Mouse (Mus musculus): ENCODE data around the gene Gm10024. TPM values are rescaled to one million over a fixed set of nuclear protein-coding genes. Genes with fewer than 3 reads are reported as not detected.
"Not testable (repeated sequence)": the region's sequence is repeated elsewhere in the genome, so short reads cannot be mapped to it uniquely, and the experiment has no call there.

Gm10024 gene
- polyA plus RNA-seq, 1 experiment from 2014 or later, result 0.27 TPM

DNA sequence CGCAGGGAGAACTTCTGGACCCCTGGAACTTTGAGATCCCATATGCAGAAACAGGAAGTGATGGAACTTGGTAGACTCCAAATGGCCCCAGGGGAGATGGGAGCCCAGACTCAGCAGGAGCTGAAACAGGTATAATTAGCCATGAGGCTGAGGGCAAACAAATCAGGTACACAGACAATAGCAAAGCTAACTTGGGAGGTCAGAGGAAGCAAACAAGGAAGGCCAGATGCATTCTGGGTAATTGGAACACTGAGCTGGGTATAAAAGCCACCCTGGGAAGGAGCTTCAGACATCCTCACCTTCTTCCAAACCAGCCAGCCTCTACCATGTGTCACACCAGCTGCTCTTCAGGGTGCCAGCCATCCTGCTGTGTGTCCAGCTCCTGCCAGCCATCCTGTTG lies 9.0 kb downstream of the Gm10024 start, which contains the start of gene Krtap12-1:
Gene Krtap12-1 (plus strand): TSS at position 301 of the 400 bp plus-strand sequence.
- H3K4me2 ChIP-seq (ENCODE audit: low read depth, low read length); H3K27me3 ChIP-seq (ENCODE audit: control insufficient read depth, insufficient read depth, low read length); H3K4me1 ChIP-seq (ENCODE audit: control insufficient read depth, insufficient read depth, low read length); H3K4me3 ChIP-seq (replicated peaks; ENCODE audit: low read length); H3K9ac ChIP-seq (ENCODE audit: low read length); H3K9me3 ChIP-seq (replicated peaks; ENCODE audit: control insufficient read depth, low read length); ATAC-seq (ENCODE audit: insufficient read depth, low FRiP score); H3K27ac ChIP-seq (ENCODE audit: low read length); H3K36me3 ChIP-seq (ENCODE audit: control insufficient read depth, insufficient read depth, low read length): not testable (repeated sequence)
- 85% methylated on average over 1 of the region's 1 CpGs for WGBS

DNA sequence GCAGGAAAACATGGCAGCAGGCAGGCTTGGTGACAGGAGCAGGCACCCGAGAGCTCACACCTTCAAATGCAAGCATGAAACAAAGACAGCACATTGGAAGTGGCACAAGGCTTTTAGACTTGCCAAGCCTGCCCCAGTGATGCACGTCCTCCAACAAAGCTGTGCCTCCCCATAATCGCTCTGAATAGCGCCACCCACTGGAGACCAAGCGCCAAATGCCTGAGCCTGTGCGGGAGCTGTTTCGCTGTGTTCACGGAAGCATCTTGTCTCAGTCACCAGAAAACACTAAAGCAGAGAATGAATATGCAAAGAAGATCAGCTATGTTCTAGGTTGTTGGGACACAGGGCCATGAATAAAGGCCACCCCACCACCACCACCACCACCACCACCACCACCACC lies 13.6 kb downstream of the Gm10024 start:
- Histone ChIP-seq H3K4me2 (ENCODE audit: low read depth, low read length) (no peak overlapping the region), H3K27ac (ENCODE audit: low read length) (no peak overlapping the region), H3K27me3 (ENCODE audit: control insufficient read depth, insufficient read depth, low read length) (no peaks in the 10 kb centered on the region), H3K4me3 (replicated peaks; ENCODE audit: low read length) (no peak overlapping the region), H3K9me3 (replicated peaks; ENCODE audit: control insufficient read depth, low read length) (no peaks in the 10 kb centered on the region), H3K36me3 (ENCODE audit: control insufficient read depth, insufficient read depth, low read length) (no peaks in the 10 kb centered on the region), H3K4me1 (ENCODE audit: control insufficient read depth, insufficient read depth, low read length) (no peaks in the 10 kb centered on the region), H3K9ac (ENCODE audit: low read length) (no peak overlapping the region)
- 79% methylated on average over 8 of the region's 8 CpGs for WGBS
- ATAC-seq (ENCODE audit: insufficient read depth, low FRiP score), result no peak

DNA sequence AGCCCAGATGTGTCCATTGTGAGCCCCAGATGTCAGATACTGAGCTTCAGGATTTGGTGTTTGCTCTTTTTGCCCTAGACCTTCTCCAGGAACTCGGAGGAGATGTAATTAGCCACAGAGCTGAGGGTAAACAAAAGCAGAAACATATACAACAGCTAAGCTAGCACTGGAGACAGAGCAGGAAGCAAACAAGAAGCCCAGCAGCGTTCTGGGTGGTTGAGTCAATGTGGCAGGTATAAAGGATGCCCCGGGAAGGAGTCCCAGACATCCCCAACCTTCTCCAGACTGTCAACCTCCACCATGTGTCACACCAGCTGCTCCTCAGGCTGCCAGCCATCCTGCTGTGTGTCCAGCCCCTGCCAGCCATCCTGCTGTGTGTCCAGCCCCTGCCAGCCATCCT lies 14.9 kb downstream of the Gm10024 start, which contains the start of gene Gm10100:
Gene Gm10100 (plus strand): TSS at position 301 of the 400 bp plus-strand sequence.
- Histone ChIP-seq H3K9ac (ENCODE audit: low read length) (no peak within 1 kb of the TSS), H3K4me2 (ENCODE audit: low read depth, low read length) (no peak within 1 kb of the TSS), H3K36me3 (ENCODE audit: control insufficient read depth, insufficient read depth, low read length) (no peaks in the 10 kb centered on the region), H3K27me3 (ENCODE audit: control insufficient read depth, insufficient read depth, low read length) (no peaks in the 10 kb centered on the region), H3K4me1 (ENCODE audit: control insufficient read depth, insufficient read depth, low read length) (no peaks in the 10 kb centered on the region), H3K4me3 (replicated peaks; ENCODE audit: low read length) (no peak within 1 kb of the TSS), H3K27ac (ENCODE audit: low read length) (no peak within 1 kb of the TSS), H3K9me3 (replicated peaks; ENCODE audit: control insufficient read depth, low read length) (no peaks in the 10 kb centered on the region)
- 25% methylated on average over 3 of the region's 3 CpGs for WGBS
- no peak for ATAC-seq (ENCODE audit: insufficient read depth, low FRiP score)

DNA sequence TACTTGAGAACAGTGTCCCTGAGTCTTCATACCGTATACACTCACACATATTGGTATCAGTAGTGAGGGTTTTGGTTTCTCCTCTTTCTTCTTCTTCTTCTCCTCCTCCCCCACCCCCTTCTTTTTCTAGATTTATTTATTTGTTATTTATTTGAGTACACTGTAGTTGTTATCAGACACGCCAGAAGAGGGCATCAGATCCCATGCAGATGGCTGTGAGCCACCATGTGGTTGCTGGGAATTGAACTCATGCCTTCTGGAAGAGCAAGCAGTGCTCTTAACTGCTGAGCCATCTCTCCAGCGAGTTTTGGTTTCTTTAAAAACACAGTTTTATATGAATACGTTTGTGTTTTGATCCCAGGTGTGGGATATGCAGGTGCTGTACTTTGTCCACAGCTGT lies 17.0 kb downstream of the Gm10024 start:
- H3K4me1 ChIP-seq (ENCODE audit: control insufficient read depth, insufficient read depth, low read length), result no peaks in the 10 kb centered on the region
- WGBS, result 52% methylated on average over 4 of the region's 4 CpGs
- H3K4me2 ChIP-seq (ENCODE audit: low read depth, low read length), result no peak overlapping the region
- ATAC-seq (ENCODE audit: insufficient read depth, low FRiP score), result no peak
- no peaks in the 10 kb centered on the region for H3K9me3 ChIP-seq (replicated peaks; ENCODE audit: control insufficient read depth, low read length)
- no peak overlapping the region for H3K27ac ChIP-seq (ENCODE audit: low read length)
- no peak overlapping the region for H3K4me3 ChIP-seq (replicated peaks; ENCODE audit: low read length)
- H3K9ac ChIP-seq (ENCODE audit: low read length), result no peak overlapping the region
- H3K36me3 ChIP-seq (ENCODE audit: control insufficient read depth, insufficient read depth, low read length), result no peaks in the 10 kb centered on the region
- no peaks in the 10 kb centered on the region for H3K27me3 ChIP-seq (ENCODE audit: control insufficient read depth, insufficient read depth, low read length)

GRCm38 (mm10) chr10:77729241-77729640 lies 18.0 kb downstream of the Gm10024 start:
- no peaks in the 10 kb centered on the region for H3K9me3 ChIP-seq (replicated peaks; ENCODE audit: control insufficient read depth, low read length)
- no peak overlapping the region for H3K4me3 ChIP-seq (replicated peaks; ENCODE audit: low read length)
- no peaks in the 10 kb centered on the region for H3K4me1 ChIP-seq (ENCODE audit: control insufficient read depth, insufficient read depth, low read length)
- no peaks in the 10 kb centered on the region for H3K27me3 ChIP-seq (ENCODE audit: control insufficient read depth, insufficient read depth, low read length)
- no peak for ATAC-seq (ENCODE audit: insufficient read depth, low FRiP score)
- H3K4me2 ChIP-seq (ENCODE audit: low read depth, low read length), result no peak overlapping the region
- WGBS, result 46% methylated on average over 4 of the region's 4 CpGs
- no peak overlapping the region for H3K27ac ChIP-seq (ENCODE audit: low read length)
- no peak overlapping the region for H3K9ac ChIP-seq (ENCODE audit: low read length)
- no peaks in the 10 kb centered on the region for H3K36me3 ChIP-seq (ENCODE audit: control insufficient read depth, insufficient read depth, low read length)

- no peaks in the 10 kb centered on the region for H3K4me1 ChIP-seq (ENCODE audit: control insufficient read depth, insufficient read depth, low read length)
- no peak for ATAC-seq (ENCODE audit: insufficient read depth, low FRiP score)
- no peak overlapping the region for H3K27ac ChIP-seq (ENCODE audit: low read length)
- no peaks in the 10 kb centered on the region for H3K36me3 ChIP-seq (ENCODE audit: control insufficient read depth, insufficient read depth, low read length)
- H3K4me2 ChIP-seq (ENCODE audit: low read depth, low read length), result no peak overlapping the region
- no peak overlapping the region for H3K9ac ChIP-seq (ENCODE audit: low read length)
- no peak overlapping the region for H3K4me3 ChIP-seq (replicated peaks; ENCODE audit: low read length)
- H3K27me3 ChIP-seq (ENCODE audit: control insufficient read depth, insufficient read depth, low read length), result no peaks in the 10 kb centered on the region
- H3K9me3 ChIP-seq (replicated peaks; ENCODE audit: control insufficient read depth, low read length), result peaks cover 6% of the 10 kb centered on the region; the same call in 1 of the 2 replicates
- WGBS, result 91% methylated on average over 1 of the region's 1 CpGs
These were observed 24.7 kb downstream of the Gm10024 start for GRCm38 (mm10) chr10:77735928-77736327.

GRCm38 (mm10) chr10:77738929-77739328 lies 27.7 kb downstream of the Gm10024 start:
- no peak for ATAC-seq (ENCODE audit: insufficient read depth, low FRiP score)

GRCm38 (mm10) chr10:77741924-77742688 lies 30.8 kb downstream of the Gm10024 start, which contains the start of gene Gm18596:
Gene Gm18596 (minus strand): TSS chr10:77742638.
- not testable (repeated sequence) for H3K4me3 ChIP-seq (replicated peaks; ENCODE audit: low read length); H3K9ac ChIP-seq (ENCODE audit: low read length); H3K27ac ChIP-seq (ENCODE audit: low read length); H3K27me3 ChIP-seq (ENCODE audit: control insufficient read depth, insufficient read depth, low read length); H3K4me1 ChIP-seq (ENCODE audit: control insufficient read depth, insufficient read depth, low read length); H3K9me3 ChIP-seq (replicated peaks; ENCODE audit: control insufficient read depth, low read length); H3K4me2 ChIP-seq (ENCODE audit: low read depth, low read length); H3K36me3 ChIP-seq (ENCODE audit: control insufficient read depth, insufficient read depth, low read length); ATAC-seq (ENCODE audit: insufficient read depth, low FRiP score)
- WGBS, result 48% methylated on average over 4 of the region's 5 CpGs

More at GRCm38 (mm10) chr10:77738929-77739328, 27.7 kb downstream of the Gm10024 start:
- H3K36me3 ChIP-seq (ENCODE audit: control insufficient read depth, insufficient read depth, low read length), result no peaks in the 10 kb centered on the region
- H3K27ac ChIP-seq (ENCODE audit: low read length), result no peak overlapping the region
- H3K9me3 ChIP-seq (replicated peaks; ENCODE audit: control insufficient read depth, low read length), result peaks cover 6% of the 10 kb centered on the region; the same call in 1 of the 2 replicates
- H3K27me3 ChIP-seq (ENCODE audit: control insufficient read depth, insufficient read depth, low read length), result no peaks in the 10 kb centered on the region
- WGBS, result 86% methylated on average over 4 of the region's 4 CpGs
- H3K4me2 ChIP-seq (ENCODE audit: low read depth, low read length), result no peak overlapping the region
- no peak overlapping the region for H3K9ac ChIP-seq (ENCODE audit: low read length)
- no peak overlapping the region for H3K4me3 ChIP-seq (replicated peaks; ENCODE audit: low read length)
- no peaks in the 10 kb centered on the region for H3K4me1 ChIP-seq (ENCODE audit: control insufficient read depth, insufficient read depth, low read length)

DNA sequence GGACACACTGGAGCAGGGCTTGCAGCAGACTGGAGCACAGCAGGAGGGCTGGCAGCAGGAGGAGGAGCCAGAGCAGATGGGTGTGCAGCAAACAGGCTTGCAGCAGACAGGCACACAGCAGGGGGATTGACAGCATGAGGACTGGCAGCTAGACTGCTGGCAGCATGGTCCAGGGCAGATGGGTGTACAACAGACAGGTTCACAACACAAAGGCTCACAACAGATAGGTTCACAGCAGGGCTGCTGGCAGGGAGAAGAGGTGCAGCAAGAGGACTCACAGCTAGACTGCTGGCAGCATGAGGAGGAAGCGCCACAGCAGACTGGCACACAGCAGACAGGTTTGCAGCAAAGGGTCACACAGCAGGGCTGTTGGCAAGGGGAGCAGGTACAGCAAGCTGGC lies 39.4 kb downstream of the Gm10024 start:
- 86% methylated on average over 1 of the region's 1 CpGs for WGBS
- not testable (repeated sequence) for H3K4me1 ChIP-seq (ENCODE audit: control insufficient read depth, insufficient read depth, low read length); ATAC-seq (ENCODE audit: insufficient read depth, low FRiP score); H3K9ac ChIP-seq (ENCODE audit: low read length); H3K36me3 ChIP-seq (ENCODE audit: control insufficient read depth, insufficient read depth, low read length); H3K4me3 ChIP-seq (replicated peaks; ENCODE audit: low read length); H3K9me3 ChIP-seq (replicated peaks; ENCODE audit: control insufficient read depth, low read length); H3K27me3 ChIP-seq (ENCODE audit: control insufficient read depth, insufficient read depth, low read length); H3K4me2 ChIP-seq (ENCODE audit: low read depth, low read length); H3K27ac ChIP-seq (ENCODE audit: low read length)

All from stomach, embryonic 16.5 days (tissue).